Mouse (Mus musculus): ENCODE data around the gene Reg3g.

DNA sequence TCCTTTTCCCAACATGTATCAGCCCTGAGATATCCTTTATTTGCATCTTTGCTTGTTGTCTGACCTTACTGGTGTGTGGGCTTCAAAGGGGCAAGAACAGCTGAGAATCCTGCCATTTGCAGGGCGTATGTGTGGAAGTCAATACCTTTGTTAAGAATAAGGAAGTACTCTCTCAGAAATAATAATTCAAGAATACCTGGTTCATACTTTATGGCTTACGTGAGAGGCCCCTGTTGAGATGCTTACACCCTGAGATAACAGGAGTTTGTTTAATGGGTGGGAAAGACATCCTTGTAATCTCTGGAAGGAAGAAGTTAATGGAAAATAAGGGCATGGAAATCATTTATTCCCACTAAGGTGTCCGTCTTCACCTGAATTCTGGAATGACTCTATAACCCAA, 26.0 kb upstream of the Reg3g start:
- TF ChIP-seq GATA1 (IDR thresholded peaks at IDR 0.05; ENCODE audit: borderline replicate concordance, low read length) (no peak), FLI1 (IDR thresholded peaks at IDR 0.05; ENCODE audit: low read length) (no peak)

Measured in megakaryocyte, embryonic 14.5 days (primary cell).